ENCODE assay signal across 10 mouse cellular contexts in genomic region chr1:152807619-152808391, GRCm38 (mm10). TPM values are rescaled to one million over a fixed set of nuclear protein-coding genes. Genes with fewer than 3 reads are reported as not detected.
DNase-seq lines count a peak whose midpoint lies in the region; ATAC-seq and TF ChIP-seq lines count a peak whose summit lies in the region.
"Had no signal": no experiment of that assay in that cellular context is flagged by ENCODE, and none has a peak within 500 bp of the region (broad histone marks: within the 10 kb centered on the region; RNA-seq: fewer than 3 reads in every experiment).

No protein-coding gene starts in this region.

- no peak for TF ChIP-seq POLR2A in testis, adult 2 months (IDR thresholded peaks at IDR 0.05; ENCODE audit: control insufficient read depth, low read depth, low read length)

- WGBS in forebrain, embryonic 10.5 days: 72% methylated on average over 18 of the region's 18 CpGs
- WGBS in forebrain, embryonic 12.5 days: 74% methylated on average over 18 of the region's 18 CpGs

- peak overlapping the region; percentile 44; the same call in 1 of the 2 replicates for H3K27ac ChIP-seq in forebrain, embryonic 10.5 days
- no peak overlapping the region for H3K27ac ChIP-seq in forebrain, embryonic 12.5 days
- no peak overlapping the region for H3K27ac ChIP-seq in testis, adult 2 months (ENCODE audit: control insufficient read depth, insufficient read depth, low read depth, low read length)
- H3K27ac ChIP-seq: midbrain, embryonic 12.5 days had no signal

- H3K9me3 ChIP-seq in forebrain, embryonic 10.5 days: no peaks in the 10 kb centered on the region
- H3K9me3 ChIP-seq in forebrain, embryonic 12.5 days: no peaks in the 10 kb centered on the region
- H3K9me3 ChIP-seq: midbrain, embryonic 12.5 days had no signal

- peaks cover 38% of the 10 kb centered on the region for H3K4me1 ChIP-seq in forebrain, embryonic 10.5 days
- H3K4me1 ChIP-seq in forebrain, embryonic 12.5 days: peaks cover 18% of the 10 kb centered on the region
- no peaks in the 10 kb centered on the region for H3K4me1 ChIP-seq in testis, adult 2 months (ENCODE audit: control insufficient read depth, insufficient read depth, low read length)

- H3K36me3 ChIP-seq in forebrain, embryonic 10.5 days (replicated peaks): no peaks in the 10 kb centered on the region
- no peaks in the 10 kb centered on the region for H3K36me3 ChIP-seq in forebrain, embryonic 12.5 days (replicated peaks)
- H3K36me3 ChIP-seq in testis, adult 2 months (ENCODE audit: control insufficient read depth, insufficient read depth, low read length): no peaks in the 10 kb centered on the region
- H3K36me3 ChIP-seq: midbrain, embryonic 12.5 days had no signal

- no peak for TF ChIP-seq CTCF in testis, adult 2 months (IDR thresholded peaks at IDR 0.05; ENCODE audit: control insufficient read depth, insufficient read depth, insufficient replicate concordance, low read depth, low read length)

- no peak overlapping the region for H3K4me2 ChIP-seq in forebrain, embryonic 12.5 days
- H3K4me2 ChIP-seq: midbrain, embryonic 12.5 days had no signal

- H3K9ac ChIP-seq in forebrain, embryonic 12.5 days: no peak overlapping the region
- H3K9ac ChIP-seq: midbrain, embryonic 12.5 days had no signal

- ATAC-seq in forebrain, embryonic 12.5 days (ENCODE audit: low FRiP score): no peak

- DNase-seq in forebrain, embryonic 10.5 days (ENCODE audit: extremely low spot score, low spot score): no peak
- DNase-seq in testis, postnatal 14 days (ENCODE audit: low spot score): no peak
- peak; percentile 49 to 54 for DNase-seq in lung, postnatal 4 days
- DNase-seq in adrenal gland, postnatal 25 days: no peak
- no peak for DNase-seq in adrenal gland, adult 2 months
- no peak for DNase-seq in cerebellum, postnatal 10 days
- DNase-seq: kidney, adult 11 months had no signal

- no peak overlapping the region for H3K4me3 ChIP-seq in forebrain, embryonic 10.5 days
- no peak overlapping the region for H3K4me3 ChIP-seq in forebrain, embryonic 12.5 days (replicated peaks)
- peak overlapping the region; percentile 15 for H3K4me3 ChIP-seq in testis, adult 2 months (ENCODE audit: control insufficient read depth, low read depth, low read length)
- H3K4me3 ChIP-seq: midbrain, embryonic 12.5 days had no signal

- no peaks in the 10 kb centered on the region for H3K27me3 ChIP-seq in forebrain, embryonic 10.5 days (ENCODE audit: poor library complexity, severe bottlenecking)
- no peaks in the 10 kb centered on the region for H3K27me3 ChIP-seq in forebrain, embryonic 12.5 days
- no peaks in the 10 kb centered on the region for H3K27me3 ChIP-seq in testis, adult 2 months (ENCODE audit: control insufficient read depth, insufficient read depth, low read length)
- H3K27me3 ChIP-seq: midbrain, embryonic 12.5 days had no signal

RNA-seq across cellular contexts. Expression of gene Ncf2, which starts 7.8 kb away (rescaled TPM):
- polyA plus RNA-seq in forebrain, embryonic 10.5 days (2016; fragmentation: Nextera tagmentation; extraction: Ambion mirVana): 2.1 and 2.7 TPM in 2 replicates
- polyA plus RNA-seq in forebrain, embryonic 12.5 days (2016; fragmentation: Nextera tagmentation; extraction: Ambion mirVana): 1.8 and 2.2 TPM in 2 replicates
- polyA plus RNA-seq in testis, adult 2 months (2012; rRNA removed): 0.40 and 0.44 TPM in 2 replicates
- total RNA-seq in adrenal gland, postnatal 25 days (2021): 4.0 and 4.2 TPM in 2 replicates
- 1 to 10 TPM; 4.8 to 4.9 TPM for total RNA-seq in adrenal gland, adult 2 months (2021)
- 1.6 and 1.7 TPM in 2 replicates for polyA plus RNA-seq in adrenal gland, adult 2 months (2012; rRNA removed)

RNA-seq across cellular contexts. Expression of gene Arpc5, which starts 41.5 kb away (rescaled TPM):
- 195 and 203 TPM in 2 replicates for polyA plus RNA-seq in forebrain, embryonic 10.5 days (2016; fragmentation: Nextera tagmentation; extraction: Ambion mirVana)
- 275 and 281 TPM in 2 replicates for polyA plus RNA-seq in forebrain, embryonic 12.5 days (2016; fragmentation: Nextera tagmentation; extraction: Ambion mirVana)
- polyA plus RNA-seq in testis, adult 2 months (2012; rRNA removed): 16.2 and 19.3 TPM in 2 replicates
- 111 and 124 TPM in 2 replicates for total RNA-seq in adrenal gland, postnatal 25 days (2021)
- total RNA-seq in adrenal gland, adult 2 months (2021): 100 to 1,000 TPM in 1 of 2 experiments, 10 to 100 TPM in 1; 89.9 to 103 TPM
- 11.6 and 12.3 TPM in 2 replicates for polyA plus RNA-seq in adrenal gland, adult 2 months (2012; rRNA removed)

RNA-seq across cellular contexts. Expression of gene Rgl1, which starts 41.7 kb away (rescaled TPM):
- polyA plus RNA-seq in forebrain, embryonic 10.5 days (2016; fragmentation: Nextera tagmentation; extraction: Ambion mirVana): 29.1 TPM in 2 replicates
- polyA plus RNA-seq in forebrain, embryonic 12.5 days (2016; fragmentation: Nextera tagmentation; extraction: Ambion mirVana): 19.8 and 20.9 TPM in 2 replicates
- 49.2 and 55.2 TPM in 2 replicates for polyA plus RNA-seq in testis, adult 2 months (2012; rRNA removed)
- 18.2 and 31.1 TPM in 2 replicates for total RNA-seq in adrenal gland, postnatal 25 days (2021)
- total RNA-seq in adrenal gland, adult 2 months (2021): 10 to 100 TPM; 17.9 to 38.3 TPM
- polyA plus RNA-seq in adrenal gland, adult 2 months (2012; rRNA removed): 4.3 and 4.4 TPM in 2 replicates

RNA-seq across cellular contexts. Expression of gene Apobec4, which starts 57.5 kb away (rescaled TPM):
- not detected in 2 replicates for polyA plus RNA-seq in forebrain, embryonic 10.5 days (2016; fragmentation: Nextera tagmentation; extraction: Ambion mirVana)
- not detected in 2 replicates for polyA plus RNA-seq in forebrain, embryonic 12.5 days (2016; fragmentation: Nextera tagmentation; extraction: Ambion mirVana)
- polyA plus RNA-seq in testis, adult 2 months (2012; rRNA removed): 51.5 and 62.1 TPM in 2 replicates
- not detected in 2 replicates for total RNA-seq in adrenal gland, postnatal 25 days (2021)
- total RNA-seq in adrenal gland, adult 2 months (2021): not detected
- not detected in 2 replicates for polyA plus RNA-seq in adrenal gland, adult 2 months (2012; rRNA removed)
- polyA plus RNA-seq: midbrain, embryonic 12.5 days had no signal

Comparison
In these comparisons a context has a peak if more than half of its experiments do, and no peak if none do; other contexts are left out.
1. DNase-seq: peak in lung, postnatal 4 days (2 of 2); none in forebrain, embryonic 10.5 days (single experiment), testis, postnatal 14 days (single experiment), adrenal gland, postnatal 25 days (single experiment), adrenal gland, adult 2 months (single experiment) and cerebellum, postnatal 10 days (0 of 2).